Mouse (Mus musculus) left cerebral cortex, postnatal 10 days (tissue): ENCODE data around the gene Gltpd2. TPM values are rescaled to one million over a fixed set of nuclear protein-coding genes. Genes with fewer than 3 reads are reported as not detected.
"Not testable (repeated sequence)": the region's sequence is repeated elsewhere in the genome, so short reads cannot be mapped to it uniquely, and the experiment has no call there.

ENCODE experiments used
- DNase-seq, 2 experiments: peaks; one replicate each; pipeline ENCODE4 v3.0.0; 2021 to 2022; ENCODE audit warnings: low spot score in 2 of 2, mixed read lengths in 1 of 2; ENCODE audit errors: extremely low spot score in 1 of 2
- intact Hi-C: fragments of 180-260 bp; cut with DNase I; formaldehyde crosslinking; loops from one replicate; pipeline ENCODE4 v1.15.1; 2025
- total RNA-seq, 2 experiments: library from RNA; stranded (reverse); gene quantifications; 2 replicates each; pipeline ENCODE4 v1.2.3; 2021

Gltpd2 gene
- total RNA-seq, 2 experiments from 2014 or later = not detected

GRCm38 (mm10) chr11:70512709-70513342, 6.2 kb upstream of the Gltpd2 start:
- intact Hi-C loops = loop anchor here (5.0 kb wide), 1 partner anchor 244 kb away; no protein-coding TSS in a partner anchor
- no peak for DNase-seq

GRCm38 (mm10) chr11:70513520-70513919, 5.5 kb upstream of the Gltpd2 start:
- intact Hi-C loops = loop anchor here (5.0 kb wide), 1 partner anchor 244 kb away; no protein-coding TSS in a partner anchor
- no peak for DNase-seq

DNA sequence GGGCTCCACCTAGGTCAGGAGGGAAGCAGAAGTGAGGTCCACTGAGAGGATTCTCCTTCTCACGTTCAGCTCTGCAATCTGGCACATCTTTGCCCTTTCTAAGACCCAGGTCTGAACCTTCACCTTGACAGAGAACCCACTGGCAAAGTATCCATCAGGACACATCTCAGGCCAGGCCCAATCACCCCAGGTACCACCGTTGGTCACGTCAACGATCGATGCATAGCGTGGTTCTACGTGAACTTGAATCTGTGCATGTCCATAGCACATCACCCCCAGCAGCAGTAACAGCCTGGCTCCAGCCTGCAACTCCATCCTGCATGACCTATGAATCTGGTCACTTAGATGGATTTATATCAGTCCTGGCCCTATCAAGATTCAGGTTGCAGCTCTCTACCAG, 4.7 kb upstream of the Gltpd2 start, which contains the start of gene Vmo1:
Gene Vmo1 (minus strand): TSS at position 329 of the 400 bp plus-strand sequence.
- intact Hi-C loops = loop anchor here (5.0 kb wide), 1 partner anchor 243 kb away; no protein-coding TSS in a partner anchor
- DNase-seq = no peak

GRCm38 (mm10) chr11:70516352-70516751, 2.6 kb upstream of the Gltpd2 start:
- peak in 1 of 2 experiments; percentile 51 for DNase-seq
- intact Hi-C loops = loop anchor here (5.0 kb wide), 2 partner anchors 91 to 106 kb away; no protein-coding TSS in a partner anchor

DNA sequence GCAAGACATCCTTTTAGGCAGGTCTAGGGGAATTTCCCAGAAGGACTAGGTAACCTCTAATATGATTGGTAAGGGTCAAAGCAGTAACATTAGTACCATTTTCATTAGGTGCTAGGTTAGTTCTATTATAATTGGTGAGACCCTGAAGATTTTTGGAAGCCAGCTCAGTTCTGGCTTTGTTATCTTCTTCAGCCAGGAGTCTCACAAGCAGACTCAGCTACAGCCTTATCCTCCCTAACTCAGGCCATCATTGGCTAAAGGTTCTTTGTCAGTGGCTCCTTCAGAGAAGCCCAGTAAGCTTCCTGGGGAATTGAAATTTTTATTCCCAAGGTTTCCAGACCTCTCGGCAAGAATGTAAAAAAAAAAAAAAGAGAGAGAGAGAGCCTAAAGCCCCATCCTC, 560 bp upstream of the Gltpd2 start:
- DNase-seq = no peak
- intact Hi-C loops = loop anchor here (5.0 kb wide), 2 partner anchors 89 to 104 kb away; no protein-coding TSS in a partner anchor

DNA sequence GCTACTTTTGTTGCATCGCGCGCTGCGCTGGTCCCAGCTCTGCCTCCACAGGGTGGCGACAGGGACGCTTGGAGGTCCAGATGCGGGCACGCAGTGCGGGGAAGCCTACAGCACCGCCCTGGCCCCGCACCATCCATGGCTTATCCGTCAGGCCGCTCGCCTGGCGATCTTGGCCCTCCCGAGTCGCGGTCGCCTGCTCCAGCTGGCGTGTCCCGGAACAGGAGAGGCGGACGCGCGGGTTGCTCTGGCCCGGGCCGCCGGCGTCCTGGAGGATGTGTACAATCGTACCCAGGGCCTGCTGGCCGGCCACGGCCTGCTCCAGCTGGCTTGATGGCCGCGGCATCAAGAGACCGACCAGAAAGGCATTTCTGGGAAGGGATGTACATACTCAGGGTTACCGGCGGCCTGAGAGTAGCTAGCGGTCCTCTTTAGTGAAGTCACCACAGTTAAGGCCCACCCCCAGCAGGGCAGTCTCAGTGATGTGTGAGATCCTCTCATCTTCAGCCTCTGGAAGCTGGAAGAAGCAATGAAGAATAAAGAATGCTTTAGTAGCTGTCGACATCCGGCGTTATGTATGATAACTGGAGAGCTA, 1.3 kb downstream of the Gltpd2 start:
- peak in 1 of 2 experiments; percentile 60 for DNase-seq
- intact Hi-C loops = no loop called here

GRCm38 (mm10) chr11:70523306-70523989, 4.5 kb downstream of the Gltpd2 start:
- intact Hi-C loops, DNase-seq: not testable (repeated sequence)

- no peak for DNase-seq
- intact Hi-C loops = no loop called here
Observed at GRCm38 (mm10) chr11:70524782-70525181, 5.8 kb downstream of the Gltpd2 start.

- peak; percentile 94 to 96 for DNase-seq
- intact Hi-C loops = no loop called here
Observed at GRCm38 (mm10) chr11:70525184-70525678, 6.2 kb downstream of the Gltpd2 start, which contains the start of gene Psmb6. Gene Psmb6 (plus strand): TSS chr11:70525367.

- intact Hi-C loops = no loop called here
- DNase-seq = no peak
Observed at GRCm38 (mm10) chr11:70525726-70526125, 6.7 kb downstream of the Gltpd2 start.

DNA sequence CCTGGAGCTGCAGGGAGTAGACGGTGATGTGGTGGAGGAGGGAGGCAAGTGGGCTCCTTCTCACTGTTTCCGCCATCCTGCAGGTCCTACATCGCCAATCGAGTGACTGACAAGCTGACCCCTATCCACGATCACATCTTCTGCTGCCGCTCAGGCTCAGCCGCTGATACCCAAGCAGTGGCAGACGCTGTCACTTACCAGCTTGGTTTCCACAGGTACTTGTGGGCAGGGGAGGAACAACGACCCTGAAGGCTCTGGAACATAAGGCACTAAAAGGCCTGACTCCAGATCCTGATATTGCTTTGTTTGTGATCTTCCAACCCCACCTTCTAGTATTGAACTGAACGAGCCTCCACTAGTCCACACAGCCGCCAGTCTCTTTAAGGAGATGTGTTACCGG, 7.2 kb downstream of the Gltpd2 start:
- intact Hi-C loops = no loop called here
- no peak for DNase-seq

DNA sequence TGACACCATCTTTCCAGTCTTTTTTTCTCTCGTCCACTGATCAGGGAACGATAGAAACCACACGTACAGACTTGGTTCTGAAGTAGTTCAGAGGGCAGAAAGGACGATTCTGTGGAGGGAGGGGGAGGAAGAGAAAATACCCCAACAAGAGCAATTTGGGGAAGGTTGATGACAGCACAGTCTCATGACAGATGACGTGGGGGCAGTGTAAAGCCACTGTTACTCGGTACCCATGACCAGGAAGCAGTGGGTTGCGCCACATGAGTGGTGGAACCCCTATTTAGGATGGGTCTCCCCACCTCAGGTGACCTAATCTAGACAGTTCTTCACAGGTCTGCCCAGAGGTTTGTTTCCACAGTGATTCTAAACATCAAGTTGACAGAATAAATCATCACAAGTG, 9.6 kb downstream of the Gltpd2 start:
- intact Hi-C loops = no loop called here
- DNase-seq = no peak

DNA sequence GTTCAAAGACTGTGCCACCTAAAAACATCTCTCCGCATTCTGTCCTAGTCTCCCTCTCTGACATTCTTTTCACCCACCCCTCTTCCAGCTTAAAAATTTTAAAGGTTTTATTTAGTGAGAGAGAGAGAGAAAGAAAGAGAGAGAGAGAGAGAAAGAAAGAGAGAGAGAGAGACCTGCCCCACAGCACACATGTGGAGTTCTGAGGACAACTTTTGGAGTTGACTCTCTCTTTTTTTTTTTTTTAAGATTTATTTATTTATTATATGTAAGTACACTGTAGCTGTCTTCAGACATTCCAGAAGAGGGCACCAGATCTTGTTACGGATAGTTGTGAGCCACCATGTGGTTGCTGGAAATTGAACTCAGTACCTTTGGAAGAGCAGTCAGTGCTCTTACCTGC, 12.1 kb downstream of the Gltpd2 start:
- intact Hi-C loops, DNase-seq: not testable (repeated sequence)

GRCm38 (mm10) chr11:70532839-70533238, 13.8 kb downstream of the Gltpd2 start, which contains the start of gene Gm40193:
Gene Gm40193 (minus strand): TSS chr11:70532939.
- DNase-seq = no peak
- intact Hi-C loops = no loop called here

- intact Hi-C loops = no loop called here
- DNase-seq = no peak
Observed at GRCm38 (mm10) chr11:70539423-70539822, 20.4 kb downstream of the Gltpd2 start.

DNA sequence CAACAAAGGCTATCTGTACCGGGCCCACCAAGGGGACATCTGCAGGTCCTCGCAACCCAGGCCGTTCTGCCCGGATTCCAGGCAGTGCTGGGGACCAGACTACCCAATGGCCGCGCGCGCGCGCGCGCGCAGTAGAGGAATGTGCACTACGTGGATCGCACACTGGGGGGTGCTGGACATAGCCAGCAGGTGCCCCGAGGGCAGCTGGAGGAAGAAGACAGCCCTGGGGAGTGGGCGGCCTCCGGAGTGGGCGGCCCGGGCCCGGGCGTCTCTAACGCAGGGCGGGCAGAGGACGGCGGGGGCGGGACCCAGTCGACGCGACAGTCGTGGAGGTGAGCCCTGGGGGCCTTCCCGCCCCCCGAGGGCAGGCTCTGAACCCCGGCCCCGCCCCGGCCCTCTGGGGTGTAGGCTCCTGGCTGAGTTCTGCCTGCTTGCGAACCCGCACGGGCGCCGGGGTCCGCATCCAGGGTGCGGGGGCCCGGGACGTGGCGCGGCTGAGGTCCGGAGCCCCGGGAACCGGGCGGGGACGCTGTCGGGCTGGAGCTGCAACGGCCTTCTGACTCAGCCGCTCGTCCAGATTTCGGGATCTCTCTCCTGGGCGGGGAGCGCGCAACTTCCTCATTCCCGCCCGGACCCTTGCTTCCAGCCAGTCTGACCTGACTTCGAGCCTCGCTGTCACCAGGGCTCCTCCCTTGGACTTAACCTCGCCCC, 21.0 kb downstream of the Gltpd2 start, which contains the start of gene Pld2:
Gene Pld2 (plus strand): TSS at position 188 of the 711 bp plus-strand sequence.
- peak; percentile 68 to 95 for DNase-seq
- intact Hi-C loops = loop anchor here (5.0 kb wide), 1 partner anchor 67 kb away; no protein-coding TSS in a partner anchor

GRCm38 (mm10) chr11:70540928-70541327, 21.9 kb downstream of the Gltpd2 start:
- DNase-seq = no peak
- intact Hi-C loops = loop anchor here (5.0 kb wide), 1 partner anchor 66 kb away; no protein-coding TSS in a partner anchor

DNA sequence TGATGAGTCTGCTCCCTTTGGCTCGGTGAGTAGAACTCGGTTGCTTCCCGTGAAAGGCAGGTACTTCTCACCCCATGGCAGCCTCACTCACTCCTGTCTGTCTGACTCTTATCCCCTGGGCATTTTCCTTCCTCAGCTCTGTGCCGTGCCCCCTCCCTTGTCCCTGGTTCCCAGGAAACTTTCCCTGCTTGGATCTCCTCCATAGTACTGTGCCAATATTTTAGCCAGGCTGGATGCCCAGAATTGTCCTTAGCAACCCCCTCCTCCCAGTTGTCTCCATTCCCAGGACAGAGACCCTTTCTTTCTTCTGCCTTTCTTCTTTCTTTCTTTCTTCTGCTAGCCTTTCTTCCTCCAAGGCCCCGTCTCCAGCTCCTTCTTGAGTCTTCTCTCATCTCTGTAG, 22.4 kb downstream of the Gltpd2 start:
- intact Hi-C loops = loop anchor here (5.0 kb wide), 1 partner anchor 66 kb away; no protein-coding TSS in a partner anchor
- peak in 1 of 2 experiments; percentile 39 for DNase-seq
